Mouse (Mus musculus) skeletal muscle tissue, adult 2 months (tissue): ENCODE data around the gene Clca2.
A peak's percentile ranks its signal among the peaks of the same experiment; 100 is the strongest.
"Not testable (repeated sequence)": the region's sequence is repeated elsewhere in the genome, so short reads cannot be mapped to it uniquely, and the experiment has no call there.

Source experiments
- DNase-seq: peaks from one replicate; pipeline ENCODE4 v3.0.0-alpha.2; 2012; ENCODE audit warnings: low read depth, low spot score

Clca2 gene

DNA sequence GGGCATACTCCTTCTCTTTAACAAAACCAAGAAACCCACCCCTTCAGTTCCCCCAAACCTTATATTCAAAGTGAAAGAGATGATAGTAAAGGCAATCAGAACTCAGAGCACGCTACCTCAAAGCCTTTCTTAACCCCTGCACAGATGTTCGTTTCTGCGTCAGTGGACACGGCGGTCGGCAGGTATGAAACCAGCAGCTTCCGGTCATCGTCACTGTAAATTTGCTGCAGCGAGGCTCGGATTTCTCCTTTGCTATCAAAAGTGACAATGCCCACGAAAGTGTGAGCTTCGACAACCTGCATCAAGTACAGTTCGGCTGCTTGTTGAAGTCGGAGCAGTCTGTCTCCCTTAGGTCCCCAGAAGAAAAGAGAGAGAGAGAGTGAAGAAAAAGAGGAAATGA is 13.1 kb downstream of the Clca2 start:
- DNase-seq, result no peak

DNA sequence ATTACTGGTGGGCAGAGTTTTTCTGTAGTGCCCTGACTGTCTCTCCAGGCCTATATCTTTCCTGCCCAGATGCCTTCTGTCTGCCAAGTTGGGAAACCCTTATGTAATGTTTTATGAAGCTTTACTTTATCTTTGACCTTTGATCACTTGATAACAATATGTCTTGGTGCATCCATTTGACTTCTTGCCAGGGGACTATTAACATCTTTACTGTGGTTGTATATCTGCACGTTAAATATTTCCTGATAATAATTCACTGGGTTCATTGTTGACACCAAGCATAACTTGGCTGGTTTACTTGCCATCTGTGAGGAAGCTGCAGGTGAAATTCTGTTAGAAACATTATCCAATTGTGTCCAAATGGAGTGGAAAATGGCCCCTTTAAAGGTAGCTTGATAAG is 16.2 kb downstream of the Clca2 start:
- no peak for DNase-seq

DNA sequence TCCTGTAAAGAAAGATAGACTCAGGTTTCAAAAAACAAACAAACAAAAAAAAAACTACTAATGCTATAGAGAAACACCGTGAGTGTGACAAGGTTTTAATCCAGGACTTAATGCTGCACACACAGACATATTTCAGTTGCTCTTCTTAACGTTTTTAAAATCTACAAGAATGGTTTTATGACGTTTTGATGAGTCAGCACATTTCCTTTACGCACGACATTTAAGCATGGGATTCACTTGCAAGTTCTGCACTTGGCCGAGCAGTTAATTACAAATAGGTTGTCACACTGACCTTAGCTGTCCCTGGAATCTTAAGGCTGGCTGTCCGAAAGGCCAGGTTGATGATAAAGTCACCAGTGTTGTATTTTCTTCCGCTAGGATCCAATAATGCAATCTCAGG is 18.3 kb downstream of the Clca2 start:
- no peak for DNase-seq

DNA sequence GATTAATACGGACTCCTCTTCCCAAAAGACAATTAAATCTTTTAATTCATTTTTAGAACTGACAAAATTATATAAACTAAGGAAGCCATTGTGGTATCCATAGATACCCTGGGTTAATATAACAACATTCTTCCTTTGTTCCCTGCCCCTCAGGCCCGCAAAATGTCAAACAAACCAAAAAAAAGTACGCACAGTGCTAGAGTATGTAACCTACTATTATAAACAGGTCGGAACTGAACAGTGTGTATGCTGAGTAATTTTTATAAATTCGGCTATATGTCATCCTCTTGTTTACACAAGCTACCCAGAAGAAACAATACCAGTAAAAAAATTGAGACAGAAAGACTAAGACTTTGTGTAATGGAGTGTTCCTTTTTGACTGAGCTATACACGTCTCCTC is 20.8 kb downstream of the Clca2 start:
- DNase-seq, result no peak

DNA sequence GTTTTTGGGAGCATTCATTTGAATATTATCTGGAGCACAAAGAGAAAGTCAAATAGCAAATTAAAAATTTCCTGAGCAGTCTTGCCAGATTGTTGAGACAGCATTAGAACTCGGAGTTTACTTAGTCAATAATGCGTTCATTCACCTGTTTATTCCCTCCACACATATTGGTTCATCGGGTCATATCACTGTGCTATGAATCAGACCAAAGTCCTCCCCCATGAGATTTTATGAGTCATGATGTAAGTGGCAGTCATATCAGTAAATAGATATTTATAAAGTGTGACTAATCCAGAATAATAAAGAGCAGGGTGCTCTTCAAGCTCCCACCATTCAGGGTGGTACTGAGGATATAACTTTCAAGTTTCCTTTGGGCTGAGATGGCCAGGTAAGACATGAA is 26.9 kb downstream of the Clca2 start:
- DNase-seq, result no peak

DNA sequence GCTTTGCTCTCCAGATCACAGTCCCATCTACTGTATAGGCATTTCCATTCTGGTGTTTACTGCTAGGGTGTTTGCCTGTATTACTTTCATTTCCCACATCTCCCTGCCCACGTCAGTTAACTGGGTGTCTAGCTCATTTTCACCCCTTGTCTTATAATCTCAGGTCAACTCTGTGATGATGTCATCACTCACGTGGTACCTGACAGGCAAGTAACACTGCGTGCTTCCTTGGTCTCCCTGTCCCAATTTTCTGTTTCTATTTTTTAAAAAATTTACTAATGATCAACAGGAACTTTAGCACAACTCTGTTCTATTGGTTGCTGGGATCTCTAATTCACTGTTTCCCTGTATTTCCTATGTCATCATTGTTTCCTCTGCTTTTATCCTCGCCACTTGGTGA is 30.3 kb downstream of the Clca2 start:
- DNase-seq, result no peak

DNA sequence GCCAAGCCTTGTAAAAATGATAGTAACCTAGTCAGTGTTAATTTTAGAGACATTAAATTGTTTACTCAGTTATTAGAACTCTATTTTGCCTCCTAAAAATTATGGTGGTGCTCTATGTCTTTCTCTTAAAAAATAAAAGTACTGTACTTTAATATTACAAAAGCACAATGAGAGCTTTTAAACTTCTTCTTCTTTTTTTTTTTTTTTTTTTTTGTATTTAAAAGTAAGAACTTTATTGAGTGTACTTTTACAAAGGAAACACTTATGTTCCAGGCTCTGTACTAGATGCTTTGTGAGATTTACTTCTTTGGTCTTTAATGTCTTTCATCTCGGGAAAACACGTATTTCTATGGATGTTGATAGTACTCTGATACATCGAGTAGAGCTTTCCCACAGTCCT is 44.1 kb downstream of the Clca2 start:
- DNase-seq, result not testable (repeated sequence)

DNA sequence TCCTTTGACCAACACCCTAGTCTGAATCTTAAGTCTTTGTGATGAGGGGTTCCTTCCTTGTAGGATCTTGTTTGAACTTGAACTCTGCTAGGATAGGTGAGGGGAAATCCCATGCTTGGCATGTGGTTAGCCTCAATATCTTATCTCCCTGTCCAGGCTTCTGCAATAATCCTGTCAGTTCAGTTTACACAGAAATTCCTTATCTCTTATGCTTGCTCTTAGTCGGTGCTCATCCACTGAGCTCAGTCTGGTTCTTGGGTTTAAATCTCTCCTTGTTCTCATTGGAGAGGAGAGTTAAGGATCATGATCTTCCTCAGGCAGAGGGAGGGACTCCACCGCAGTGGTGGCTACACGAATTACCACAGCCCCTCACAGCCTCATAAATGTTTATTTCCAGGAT is 49.4 kb downstream of the Clca2 start:
- no peak for DNase-seq

DNA sequence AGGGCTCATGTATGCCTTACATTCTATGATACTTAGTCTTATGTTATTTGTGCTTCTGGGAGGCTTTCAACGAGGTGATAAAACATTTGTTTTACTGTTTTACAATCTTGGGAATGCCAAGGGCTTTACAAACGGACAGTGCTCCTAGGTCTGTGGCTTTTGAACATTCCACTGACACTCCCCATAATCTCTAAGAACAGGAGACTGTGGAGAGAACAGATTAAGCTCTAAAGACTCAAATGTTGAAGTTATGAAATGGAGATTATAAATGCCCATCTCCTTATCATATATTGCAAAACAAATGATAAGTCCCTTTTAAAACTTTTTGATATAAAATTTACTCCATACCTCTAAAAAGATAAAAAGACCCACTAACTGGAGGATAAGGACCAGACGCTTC is 60.4 kb downstream of the Clca2 start:
- no peak for DNase-seq

DNA sequence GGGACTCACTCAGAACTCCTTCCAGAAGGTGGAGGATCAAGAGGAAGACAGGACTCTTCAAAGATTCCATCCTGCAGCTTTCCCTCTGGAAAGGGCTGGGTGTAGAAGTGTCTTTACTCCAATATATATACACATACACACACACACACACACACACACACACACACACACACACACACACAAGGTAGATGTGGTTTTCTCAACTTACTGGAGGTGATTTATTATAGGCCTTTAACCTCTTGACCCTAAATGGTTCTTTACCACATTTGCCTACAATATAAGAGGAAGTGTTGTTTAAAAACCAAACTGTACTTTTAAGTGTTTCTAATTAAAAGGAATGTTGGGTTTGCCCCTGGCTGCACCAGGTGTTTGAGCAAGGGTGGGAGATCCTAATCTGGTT is 66.6 kb downstream of the Clca2 start, which contains the start of gene Clca1:
Gene Clca1, minus strand, starts transcription at position 101 of the 400 bp plus-strand sequence.
- no peak for DNase-seq

DNA sequence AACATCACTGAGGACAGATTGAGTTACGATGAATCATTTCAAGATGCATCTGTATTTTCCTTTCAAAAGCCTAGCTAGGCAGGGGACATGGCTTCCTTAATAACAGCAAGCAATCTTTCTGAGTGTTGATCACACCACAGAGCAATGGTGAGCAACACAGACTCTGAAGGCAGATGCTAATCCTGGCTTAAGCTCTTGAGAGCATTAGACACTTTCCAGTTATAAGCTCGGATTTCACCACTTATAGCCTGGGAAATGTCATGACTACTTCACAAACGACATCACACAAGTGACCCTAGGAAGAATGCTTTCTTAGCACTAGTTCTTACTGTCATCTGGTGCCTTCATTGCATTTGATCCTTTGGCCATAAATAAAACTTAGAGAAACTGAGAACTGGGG is 71.2 kb downstream of the Clca2 start:
- no peak for DNase-seq

DNA sequence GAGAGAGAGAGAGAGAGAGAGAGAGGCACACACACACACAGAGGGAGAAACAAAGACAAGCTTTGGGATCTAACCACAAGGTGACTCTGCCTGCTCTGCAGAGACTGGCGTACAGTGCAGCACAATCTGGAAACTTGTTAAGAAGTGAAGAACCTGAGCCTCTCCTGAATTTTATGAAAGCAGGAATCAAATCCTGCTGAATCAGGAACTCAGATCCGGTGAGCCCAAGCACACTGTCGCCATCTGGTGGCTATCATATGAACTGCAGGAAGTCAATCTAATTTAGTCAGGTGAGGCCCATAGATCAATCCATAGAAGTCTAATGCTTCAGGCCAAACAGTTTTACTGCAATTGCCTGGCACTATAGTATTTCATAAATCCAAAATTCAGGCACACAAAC is 72.5 kb downstream of the Clca2 start:
- peak; percentile 12 for DNase-seq
